Mouse (Mus musculus) C2C12 (cell line): ENCODE results near the gene Ift81.

Experiments
- CEBPB ChIP-seq: IDR thresholded peaks from one replicate; pipeline ENCODE4 v1.6.1; 2011; ENCODE audit warnings: low read depth, mild to moderate bottlenecking, control low read depth, moderate library complexity
- CTCF ChIP-seq: IDR thresholded peaks from one replicate; pipeline ENCODE4 v1.5.1; 2011; ENCODE audit not compliant: control insufficient read depth, insufficient read depth, insufficient read length
- FOSL1 ChIP-seq: IDR thresholded peaks from one replicate; pipeline ENCODE4 v1.8.0; 2011; ENCODE audit warnings: mild to moderate bottlenecking, low read length; ENCODE audit not compliant: poor library complexity, insufficient read depth, severe bottlenecking
- MAX ChIP-seq: IDR thresholded peaks from one replicate; pipeline ENCODE4 v1.6.1; 2011; ENCODE audit warnings: mild to moderate bottlenecking, control low read depth
- MYOD1 ChIP-seq: IDR thresholded peaks from one replicate; pipeline ENCODE4 v1.6.1; 2011; ENCODE audit warnings: low read depth; ENCODE audit not compliant: control insufficient read depth, insufficient read length
- MYOG ChIP-seq: IDR thresholded peaks from one replicate; pipeline ENCODE4 v1.6.1; 2011; ENCODE audit not compliant: control insufficient read depth, insufficient read length; ENCODE audit errors: extremely low read depth
- USF1 ChIP-seq: IDR thresholded peaks from one replicate; pipeline ENCODE4 v1.6.1; 2011; ENCODE audit warnings: low read depth, mild to moderate bottlenecking, control low read depth, moderate library complexity

DNA sequence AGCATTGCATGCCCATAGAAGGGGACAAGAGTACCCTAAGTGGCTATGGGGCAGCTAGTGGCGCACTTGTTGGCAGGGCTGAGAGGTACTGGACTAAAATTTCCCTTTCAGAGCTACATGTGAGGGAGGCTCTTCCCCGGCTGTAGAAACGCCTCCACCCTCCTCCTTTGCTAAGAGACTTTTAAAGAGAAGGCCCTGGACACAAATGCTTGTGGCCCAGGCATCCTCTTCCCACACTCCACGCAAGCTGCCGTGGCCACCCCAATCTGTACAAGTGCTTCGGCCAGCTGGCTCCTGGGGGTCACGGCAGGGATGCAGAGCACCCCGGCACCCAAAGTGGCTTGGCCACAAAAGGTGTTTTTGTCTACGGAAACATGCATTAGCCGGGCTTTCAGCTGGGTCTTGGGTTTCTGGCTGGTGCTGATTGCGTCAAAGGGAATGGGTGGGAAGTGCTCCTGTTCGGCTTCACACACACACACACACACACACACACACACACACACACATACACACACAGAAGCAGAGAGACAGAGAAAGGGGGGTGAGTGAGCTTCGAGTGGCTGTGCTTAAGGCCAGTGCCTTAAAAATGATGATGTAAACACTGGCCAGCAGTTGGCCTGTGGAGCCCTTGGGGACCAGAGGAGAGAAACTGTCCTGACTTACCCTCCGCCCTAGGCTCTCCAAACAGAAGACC, 88.9 kb downstream of the Ift81 start:
- TF ChIP-seq MYOG (no peak), CTCF (no peak), MAX (no peak), USF1 (no peak), MYOD1 (no peak), CEBPB (no peak), FOSL1 (no peak)
